In the genomic region with DNA sequence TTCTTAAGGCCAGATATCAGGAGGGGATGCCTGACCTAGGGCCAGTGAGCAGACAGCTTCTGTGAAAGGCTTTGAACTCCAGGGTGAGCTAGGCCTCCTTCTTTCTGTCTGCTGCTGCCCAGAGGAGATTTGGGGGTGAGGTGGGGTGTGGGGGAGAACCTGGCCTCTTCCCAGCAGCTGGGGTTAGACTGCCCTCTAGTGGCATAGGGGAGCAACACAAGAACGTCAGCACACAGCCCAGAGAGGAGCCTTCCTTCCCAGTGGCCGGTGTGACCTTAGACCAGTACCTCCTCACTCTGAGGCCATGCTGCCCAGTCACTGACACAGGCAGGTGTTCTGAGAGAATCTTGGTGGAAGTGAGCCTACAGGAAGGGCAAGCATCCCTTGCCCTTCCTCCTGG, we compare ENCODE assay signal across 9 mouse cellular contexts. TPM values are rescaled to one million over a fixed set of nuclear protein-coding genes. Genes with fewer than 3 reads are reported as not detected.
A peak's percentile ranks its signal among the peaks of the same experiment; 100 is the strongest.
DNase-seq lines count a peak whose midpoint lies in the region; TF ChIP-seq lines count a peak whose summit lies in the region.
"Had no signal": no experiment of that assay in that cellular context is flagged by ENCODE, and none has a peak within 500 bp of the region (broad histone marks: within the 10 kb centered on the region; RNA-seq: fewer than 3 reads in every experiment).

No protein-coding gene starts in this region.

- H3K4me2 ChIP-seq in CH12.LX (ENCODE audit: insufficient read depth, low read depth, poor library complexity, severe bottlenecking): no peak overlapping the region
- H3K4me2 ChIP-seq: limb, embryonic 13.5 days had no signal

- H3K4me1 ChIP-seq in CH12.LX (ENCODE audit: control insufficient read depth in 1 of 2, insufficient read depth in 2 of 2): peaks cover 10 to 27% of the 10 kb centered on the region in 2 experiments
- peaks cover 22% of the 10 kb centered on the region for H3K4me1 ChIP-seq in olfactory bulb, adult 2 months (ENCODE audit: control insufficient read depth, insufficient read depth, low read length)

- H3K79me2 ChIP-seq in CH12.LX (replicated peaks; ENCODE audit: control insufficient read depth, extremely low read depth, insufficient read depth, poor library complexity, severe bottlenecking): no peaks in the 10 kb centered on the region

- no peak overlapping the region for H3K27ac ChIP-seq in layer of hippocampus, adult 2 months
- no peak overlapping the region for H3K27ac ChIP-seq in CH12.LX (ENCODE audit: insufficient read depth, low read depth)
- no peak overlapping the region for H3K27ac ChIP-seq in olfactory bulb, adult 2 months (ENCODE audit: insufficient read depth, low read depth, low read length)
- H3K27ac ChIP-seq: limb, embryonic 13.5 days had no signal

- H3K27me3 ChIP-seq in CH12.LX (replicated peaks): peaks cover 79% of the 10 kb centered on the region

- no peak for DNase-seq in layer of hippocampus, adult 2 months (ENCODE audit: low spot score in 2 of 2)
- no peak for DNase-seq in layer of hippocampus, adult 18-20 months (ENCODE audit: low spot score in 2 of 2)
- DNase-seq in CH12.LX (ENCODE audit: extremely low read depth): peak; percentile 58
- DNase-seq in adrenal gland, postnatal 10 days: peak; percentile 66
- DNase-seq in embryo, embryonic 9.5 days (ENCODE audit: extremely low spot score): peak; percentile 58
- peak; percentile 62 to 64 for DNase-seq in layer of hippocampus, postnatal 14 days (ENCODE audit: low spot score in 2 of 2)
- no peak for DNase-seq in urinary bladder, postnatal 10 days (ENCODE audit: low spot score)

- H3K4me3 ChIP-seq in layer of hippocampus, adult 2 months: no peak overlapping the region
- H3K4me3 ChIP-seq in CH12.LX (replicated peaks in 1 of 3; ENCODE audit: low read depth in 2 of 3, low read length in 2 of 3, poor library complexity in 1 of 3): no peak overlapping the region
- no peak overlapping the region for H3K4me3 ChIP-seq in olfactory bulb, adult 2 months (ENCODE audit: insufficient read depth, low read depth, low read length)
- H3K4me3 ChIP-seq: limb, embryonic 13.5 days had no signal

- TF ChIP-seq RAD21 in CH12.LX (IDR thresholded peaks at IDR 0.05; ENCODE audit: low read depth, low read length): peak; percentile 56

- H3K36me3 ChIP-seq in CH12.LX (replicated peaks in 1 of 2; ENCODE audit: control insufficient read depth in 1 of 2, insufficient read depth in 1 of 2, low read length in 1 of 2): no peaks in the 10 kb centered on the region
- H3K36me3 ChIP-seq: limb, embryonic 13.5 days had no signal

- dilution Hi-C loops in CH12.LX (cut with MboI; ENCODE audit: extremely low pct_ligation_motif_present, extremely low pct_unique_long_range_greater_than_20kb, low sequenced_read_pairs): no loop called here

- WGBS in olfactory bulb, adult 2 months: 10% methylated on average over 2 of the region's 2 CpGs

- H3K9me3 ChIP-seq in CH12.LX (replicated peaks; ENCODE audit: low read length): no peaks in the 10 kb centered on the region
- H3K9me3 ChIP-seq: limb, embryonic 13.5 days had no signal

- TF ChIP-seq CTCF in layer of hippocampus, adult 2 months (conservative IDR thresholded peaks at IDR 0.05): peak; percentile 91
- TF ChIP-seq CTCF in CH12.LX (conservative IDR thresholded peaks at IDR 0.05 in 1 of 2, IDR thresholded peaks at IDR 0.05 in 1 of 2; ENCODE audit: low read depth in 2 of 2, low read length in 2 of 2): peak; percentile 77 to 93
- peak; percentile 64; the same call in 1 of the 2 replicates for TF ChIP-seq CTCF in olfactory bulb, adult 2 months (IDR thresholded peaks at IDR 0.05; ENCODE audit: insufficient read depth, low read depth, low read length)

- in situ Hi-C loops in CH12.LX (cut with MboI; ENCODE audit: low pct_ligation_motif_present, low pct_unique_long_range_greater_than_20kb, low sequenced_read_pairs): loop anchor here (5.0 kb wide), 1 partner anchor 52 kb away; no protein-coding TSS in a partner anchor

- no peak for TF ChIP-seq POLR2A in CH12.LX (IDR thresholded peaks at IDR 0.05; ENCODE audit: low read depth, low read length)
- TF ChIP-seq POLR2A in olfactory bulb, adult 2 months (IDR thresholded peaks at IDR 0.05; ENCODE audit: insufficient read depth, low read depth, low read length): no peak

- TF ChIP-seq EP300 in CH12.LX (IDR thresholded peaks at IDR 0.05; ENCODE audit: low read length): no peak

- no peak overlapping the region for H3K9ac ChIP-seq in CH12.LX (ENCODE audit: insufficient read depth, low read depth)
- H3K9ac ChIP-seq: limb, embryonic 13.5 days had no signal

TF ChIP-seq in CH12.LX, 34 proteins besides CTCF, POLR2A, EP300 and RAD21:
- TF ChIP-seq SMC3 (IDR thresholded peaks at IDR 0.05; ENCODE audit: low read depth, low read length) (peak; percentile 38), NRF1 (IDR thresholded peaks at IDR 0.05; ENCODE audit: low read depth, low read length) (no peak)
TF ChIP-seq in CH12.LX: peak in this region for 1.

RNA-seq across cellular contexts. Expression of gene Rhbg, which starts 10.4 kb away (rescaled TPM):
- not detected for total RNA-seq in layer of hippocampus, adult 2 months (2021)
- total RNA-seq in layer of hippocampus, adult 18-20 months (2021): not detected
- 0.08 TPM in 1 of 2 replicates, not detected in the other for total RNA-seq in CH12.LX (2012; rRNA removed)
- not detected in 2 replicates for total RNA-seq in CH12.LX (2014; rRNA removed)
- not detected in 2 replicates for polyA plus RNA-seq in CH12.LX (2012; ENCODE audit: insufficient read length, low read depth)
- 1 to 10 TPM; 1.9 to 2.1 TPM for total RNA-seq in adrenal gland, postnatal 10 days (2021)
- not detected for total RNA-seq in layer of hippocampus, postnatal 14 days (2021)
- polyA plus RNA-seq in olfactory bulb, adult 2 months (2012; ENCODE audit: insufficient read depth, insufficient read length, low replicate concordance, missing spikeins): not detected in 2 replicates

RNA-seq across cellular contexts. Expression of gene Gm38392, which starts 42.9 kb away (rescaled TPM):
- total RNA-seq in layer of hippocampus, adult 2 months (2021): under 1 TPM in 1 of 2 experiments, not detected in 1; 0.59 TPM
- under 1 TPM; 0.52 to 0.71 TPM for total RNA-seq in layer of hippocampus, adult 18-20 months (2021)
- 0.08 TPM in 1 of 2 replicates, not detected in the other for total RNA-seq in CH12.LX (2012; rRNA removed)
- not detected in 2 replicates for total RNA-seq in CH12.LX (2014; rRNA removed)
- polyA plus RNA-seq in CH12.LX (2012; ENCODE audit: insufficient read length, low read depth): not detected in 2 replicates
- total RNA-seq in adrenal gland, postnatal 10 days (2021): 1 to 10 TPM; 1.1 to 1.3 TPM
- total RNA-seq in layer of hippocampus, postnatal 14 days (2021): not detected
- polyA plus RNA-seq in olfactory bulb, adult 2 months (2012; ENCODE audit: insufficient read depth, insufficient read length, low replicate concordance, missing spikeins): not detected in 2 replicates

RNA-seq across cellular contexts. Expression of gene Tsacc, which starts 52.7 kb away (rescaled TPM):
- 1 to 10 TPM; 3.0 to 5.2 TPM for total RNA-seq in layer of hippocampus, adult 2 months (2021)
- total RNA-seq in layer of hippocampus, adult 18-20 months (2021): 1 to 10 TPM; 2.7 to 3.9 TPM
- total RNA-seq in CH12.LX (2012; rRNA removed) (9.3 and 9.5 TPM in 2 replicates), CH12.LX (2014; rRNA removed) (4.4 and 6.7 TPM in 2 replicates)
- 9.1 and 11.3 TPM in 2 replicates for polyA plus RNA-seq in CH12.LX (2012; ENCODE audit: insufficient read length, low read depth)
- total RNA-seq in adrenal gland, postnatal 10 days (2021): 1 to 10 TPM; 7.9 to 8.3 TPM
- 1 to 10 TPM; 4.0 to 5.3 TPM for total RNA-seq in layer of hippocampus, postnatal 14 days (2021)
- not detected in 2 replicates for polyA plus RNA-seq in olfactory bulb, adult 2 months (2012; ENCODE audit: insufficient read depth, insufficient read length, low replicate concordance, missing spikeins)

RNA-seq across cellular contexts. Expression of gene Cct3, which starts 52.8 kb away (rescaled TPM):
- total RNA-seq in layer of hippocampus, adult 2 months (2021): 100 to 1,000 TPM; 171 to 193 TPM
- 100 to 1,000 TPM; 186 to 189 TPM for total RNA-seq in layer of hippocampus, adult 18-20 months (2021)
- 755 and 1,009 TPM in 2 replicates for total RNA-seq in CH12.LX (2012; rRNA removed)
- total RNA-seq in CH12.LX (2014; rRNA removed): 742 and 817 TPM in 2 replicates
- polyA plus RNA-seq in CH12.LX (2012; ENCODE audit: insufficient read length, low read depth): 546 and 579 TPM in 2 replicates
- total RNA-seq in adrenal gland, postnatal 10 days (2021): 100 to 1,000 TPM; 249 to 260 TPM
- total RNA-seq in layer of hippocampus, postnatal 14 days (2021): 100 to 1,000 TPM; 191 to 198 TPM
- 179 TPM in 1 of 2 replicates, not detected in the other for polyA plus RNA-seq in olfactory bulb, adult 2 months (2012; ENCODE audit: insufficient read depth, insufficient read length, low replicate concordance, missing spikeins)

Comparison
In these comparisons a context has a peak if more than half of its experiments do, and no peak if none do; other contexts are left out.
1. DNase-seq: peak in CH12.LX (single experiment), adrenal gland, postnatal 10 days (single experiment), embryo, embryonic 9.5 days (single experiment) and layer of hippocampus, postnatal 14 days (2 of 2); none in layer of hippocampus, adult 2 months (0 of 2), layer of hippocampus, adult 18-20 months (0 of 2) and urinary bladder, postnatal 10 days (single experiment).
2. Peak in every context shown above with its lines, with median percentiles within 50 percentile points of each other: CTCF ChIP-seq.